Mouse (Mus musculus): ENCODE measurements around the gene Fam192a. TPM values are rescaled to one million over a fixed set of nuclear protein-coding genes. Genes with fewer than 3 reads are reported as not detected.

Fam192a gene
- polyA plus RNA-seq, 1 experiment from 2014 or later, result 57.1 TPM

DNA sequence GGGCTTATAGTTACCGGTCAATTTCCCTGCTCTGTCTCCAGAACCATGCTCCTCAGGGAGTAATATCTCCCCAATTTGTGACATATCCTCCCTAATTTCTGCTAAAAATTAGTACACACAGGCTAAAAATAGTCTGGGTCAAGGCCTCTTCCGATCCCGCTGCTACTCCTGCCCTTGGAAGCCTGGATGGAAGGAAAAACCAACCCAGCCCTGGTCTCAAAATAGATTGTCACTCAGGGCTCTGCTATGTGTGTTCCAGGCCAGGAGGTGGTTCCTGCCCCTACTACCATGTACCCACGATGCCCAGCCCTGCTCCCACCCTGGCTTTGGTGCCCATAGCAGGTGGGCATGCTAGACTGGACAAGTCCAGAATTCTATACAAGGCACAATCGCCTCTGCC is 51.8 kb downstream of the Fam192a start:
- Histone ChIP-seq H3K9ac (replicated peaks; ENCODE audit: low read depth, low read length) (no peak overlapping the region), H3K27ac (ENCODE audit: low read length) (no peak overlapping the region), H3K27me3 (ENCODE audit: control insufficient read depth, insufficient read depth, low read length) (no peaks in the 10 kb centered on the region), H3K9me3 (ENCODE audit: control insufficient read depth, low read depth, low read length) (no peaks in the 10 kb centered on the region), H3K4me2 (replicated peaks; ENCODE audit: low read depth, low read length) (no peak overlapping the region), H3K4me3 (ENCODE audit: low read depth, low read length) (no peak overlapping the region), H3K36me3 (ENCODE audit: control insufficient read depth, insufficient read depth, low read length) (no peaks in the 10 kb centered on the region), H3K4me1 (ENCODE audit: control insufficient read depth, insufficient read depth, low read length) (no peaks in the 10 kb centered on the region)
- 79% methylated on average over 5 of the region's 5 CpGs for WGBS
- ATAC-seq (ENCODE audit: insufficient number of reproducible peaks, insufficient read depth, low FRiP score, low read depth), result no peak

DNA sequence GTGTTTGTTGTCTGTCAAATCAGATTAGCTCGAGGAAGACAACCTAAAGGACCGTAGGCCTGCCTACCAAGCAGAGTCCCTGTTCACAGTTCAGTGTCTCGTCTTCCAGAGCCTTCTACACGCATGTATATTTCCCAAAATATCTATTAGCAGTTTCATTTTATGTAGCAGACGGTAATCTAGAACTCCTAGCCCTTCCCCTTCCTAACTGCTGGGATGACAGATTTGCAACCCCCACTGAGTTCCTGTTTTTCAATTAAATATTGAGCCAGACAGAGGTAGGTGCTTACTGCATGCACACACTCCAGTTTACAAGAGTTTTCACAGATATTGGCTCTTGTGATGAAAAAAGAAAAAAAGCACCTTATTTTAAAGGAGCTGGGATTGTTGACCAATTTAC is 52.3 kb downstream of the Fam192a start:
- no peak overlapping the region for H3K4me3 ChIP-seq (ENCODE audit: low read depth, low read length)
- no peak overlapping the region for H3K27ac ChIP-seq (ENCODE audit: low read length)
- H3K9ac ChIP-seq (replicated peaks; ENCODE audit: low read depth, low read length), result no peak overlapping the region
- no peaks in the 10 kb centered on the region for H3K4me1 ChIP-seq (ENCODE audit: control insufficient read depth, insufficient read depth, low read length)
- WGBS, result 61% methylated on average over 5 of the region's 5 CpGs
- H3K27me3 ChIP-seq (ENCODE audit: control insufficient read depth, insufficient read depth, low read length), result no peaks in the 10 kb centered on the region
- ATAC-seq (ENCODE audit: insufficient number of reproducible peaks, insufficient read depth, low FRiP score, low read depth), result no peak
- H3K4me2 ChIP-seq (replicated peaks; ENCODE audit: low read depth, low read length), result no peak overlapping the region
- H3K9me3 ChIP-seq (ENCODE audit: control insufficient read depth, low read depth, low read length), result no peaks in the 10 kb centered on the region
- H3K36me3 ChIP-seq (ENCODE audit: control insufficient read depth, insufficient read depth, low read length), result no peaks in the 10 kb centered on the region

DNA sequence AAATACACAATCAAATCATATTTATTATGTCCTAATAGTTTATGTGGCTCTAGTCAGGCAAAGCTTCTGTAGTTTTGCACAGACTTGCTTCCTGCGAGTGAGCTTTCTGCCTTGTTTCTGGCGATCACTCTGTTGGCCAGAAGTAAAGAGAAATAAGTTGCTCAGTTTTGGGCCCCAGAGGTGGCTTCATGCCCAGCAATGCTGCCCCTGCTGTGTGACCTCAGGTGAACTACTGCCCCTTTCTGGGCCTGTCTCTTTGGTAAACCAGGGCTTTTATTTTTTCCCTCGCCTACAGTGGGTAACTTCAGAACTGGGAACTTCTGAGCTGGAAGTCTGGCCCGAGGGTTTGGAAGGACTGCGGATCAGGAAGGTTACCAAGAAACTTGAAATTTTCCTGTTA is 52.8 kb downstream of the Fam192a start:
- Histone ChIP-seq H3K36me3 (ENCODE audit: control insufficient read depth, insufficient read depth, low read length) (no peaks in the 10 kb centered on the region), H3K4me3 (ENCODE audit: low read depth, low read length) (no peak overlapping the region), H3K9me3 (ENCODE audit: control insufficient read depth, low read depth, low read length) (no peaks in the 10 kb centered on the region), H3K4me1 (ENCODE audit: control insufficient read depth, insufficient read depth, low read length) (no peaks in the 10 kb centered on the region), H3K9ac (replicated peaks; ENCODE audit: low read depth, low read length) (no peak overlapping the region), H3K4me2 (replicated peaks; ENCODE audit: low read depth, low read length) (no peak overlapping the region), H3K27me3 (ENCODE audit: control insufficient read depth, insufficient read depth, low read length) (no peaks in the 10 kb centered on the region), H3K27ac (ENCODE audit: low read length) (no peak overlapping the region)
- no peak for ATAC-seq (ENCODE audit: insufficient number of reproducible peaks, insufficient read depth, low FRiP score, low read depth)
- 75% methylated on average over 5 of the region's 5 CpGs for WGBS

DNA sequence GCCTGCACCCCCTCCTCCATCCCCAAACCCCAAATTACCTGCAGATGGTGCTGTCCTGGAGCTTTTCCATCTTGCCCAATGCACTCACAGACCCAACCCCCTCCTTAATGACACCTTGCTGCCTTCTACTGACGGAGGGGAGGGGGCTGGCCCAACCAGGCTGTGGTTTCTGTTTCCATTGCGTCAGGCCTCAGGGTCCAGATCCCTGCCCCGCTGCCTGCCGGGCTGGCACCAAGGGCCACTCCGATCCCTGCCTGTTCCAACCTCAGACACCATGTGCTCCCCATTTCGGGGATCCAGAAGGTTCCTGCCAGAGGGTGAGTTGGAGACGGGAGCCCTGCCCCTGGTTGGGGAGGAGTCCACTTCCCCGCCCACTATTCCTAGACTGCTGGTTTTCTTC is 57.8 kb downstream of the Fam192a start:
- no peak overlapping the region for H3K4me2 ChIP-seq (replicated peaks; ENCODE audit: low read depth, low read length)
- no peak overlapping the region for H3K9ac ChIP-seq (replicated peaks; ENCODE audit: low read depth, low read length)
- no peak for ATAC-seq (ENCODE audit: insufficient number of reproducible peaks, insufficient read depth, low FRiP score, low read depth)
- whole genome bisulfite sequencing, result 58% methylated on average over 8 of the region's 8 CpGs
- H3K27ac ChIP-seq (ENCODE audit: low read length), result no peak overlapping the region
- H3K27me3 ChIP-seq (ENCODE audit: control insufficient read depth, insufficient read depth, low read length), result no peaks in the 10 kb centered on the region
- no peak overlapping the region for H3K4me3 ChIP-seq (ENCODE audit: low read depth, low read length)
- no peaks in the 10 kb centered on the region for H3K4me1 ChIP-seq (ENCODE audit: control insufficient read depth, insufficient read depth, low read length)
- H3K36me3 ChIP-seq (ENCODE audit: control insufficient read depth, insufficient read depth, low read length), result no peaks in the 10 kb centered on the region
- no peaks in the 10 kb centered on the region for H3K9me3 ChIP-seq (ENCODE audit: control insufficient read depth, low read depth, low read length)

DNA sequence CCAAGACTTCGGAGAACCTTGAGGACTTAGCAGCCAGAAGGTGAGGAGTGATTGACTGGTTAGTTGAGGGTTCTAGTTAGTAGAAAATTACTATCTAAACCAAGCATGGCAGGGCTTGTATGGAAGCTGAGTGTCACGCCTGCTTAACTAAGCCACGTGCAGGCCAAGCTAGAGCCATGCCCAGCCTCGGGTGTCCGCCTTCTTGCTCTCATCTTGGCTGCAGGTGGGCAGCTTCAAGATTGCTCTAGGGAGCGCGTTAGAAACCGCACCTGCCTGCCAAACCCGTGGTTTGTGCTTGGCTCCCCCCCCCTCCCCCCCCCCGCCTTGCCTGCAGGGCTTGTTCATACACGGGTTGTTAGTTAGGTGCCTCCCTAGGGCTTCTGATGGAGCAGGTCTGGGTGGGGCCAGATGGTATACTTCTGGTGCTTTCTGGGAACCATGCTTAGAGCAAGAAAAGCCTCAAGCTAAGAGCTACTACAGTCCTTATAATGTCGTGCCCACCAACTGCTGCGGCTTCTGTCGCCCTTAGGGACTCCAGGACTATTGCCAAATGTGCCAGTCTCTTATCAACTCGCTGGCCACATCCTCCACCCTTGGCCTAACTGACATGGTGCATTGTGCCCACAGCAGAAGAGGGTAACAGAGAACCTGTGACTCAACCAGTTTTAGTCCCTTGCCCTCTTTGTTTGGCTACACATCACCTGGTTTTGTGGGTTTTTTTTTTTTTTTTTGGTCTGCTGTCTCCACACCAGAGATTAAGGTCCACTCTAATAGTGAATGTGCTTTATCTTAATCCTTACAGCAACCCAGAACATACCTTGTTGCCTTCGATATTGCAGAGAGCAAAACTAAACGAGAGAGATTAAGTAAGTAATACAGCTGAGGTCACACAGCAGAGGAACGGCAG is 60.7 kb downstream of the Fam192a start:
- Histone ChIP-seq H3K36me3 (ENCODE audit: control insufficient read depth, insufficient read depth, low read length) (no peaks in the 10 kb centered on the region), H3K4me1 (ENCODE audit: control insufficient read depth, insufficient read depth, low read length) (no peaks in the 10 kb centered on the region), H3K9ac (replicated peaks; ENCODE audit: low read depth, low read length) (no peak overlapping the region), H3K4me2 (replicated peaks; ENCODE audit: low read depth, low read length) (no peak overlapping the region), H3K27me3 (ENCODE audit: control insufficient read depth, insufficient read depth, low read length) (no peaks in the 10 kb centered on the region), H3K9me3 (ENCODE audit: control insufficient read depth, low read depth, low read length) (no peaks in the 10 kb centered on the region), H3K27ac (ENCODE audit: low read length) (no peak overlapping the region), H3K4me3 (ENCODE audit: low read depth, low read length) (no peak overlapping the region)
- 71% methylated on average over 16 of the region's 18 CpGs for WGBS
- no peak for ATAC-seq (ENCODE audit: insufficient number of reproducible peaks, insufficient read depth, low FRiP score, low read depth)

DNA sequence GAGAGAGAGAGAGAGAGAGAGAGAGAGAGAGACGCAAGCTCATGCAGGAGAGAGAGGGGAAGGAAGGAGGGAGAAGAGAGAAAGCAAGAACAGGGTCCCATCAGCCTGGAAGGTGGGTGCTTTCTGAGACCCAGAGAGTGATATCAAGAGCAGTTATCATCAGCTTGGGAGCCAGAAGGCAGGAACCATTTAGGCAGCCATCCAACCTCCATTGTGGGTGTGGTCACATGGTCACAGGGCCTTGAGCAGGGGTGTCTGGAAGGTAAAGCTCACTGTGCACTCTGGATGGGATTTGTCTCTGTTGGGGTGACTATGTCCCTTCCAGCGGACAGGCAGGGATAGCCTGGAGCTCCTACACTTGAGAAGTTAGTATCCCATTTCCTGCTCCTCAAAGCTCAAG is 61.8 kb downstream of the Fam192a start:
- Histone ChIP-seq H3K9ac (replicated peaks; ENCODE audit: low read depth, low read length) (no peak overlapping the region), H3K36me3 (ENCODE audit: control insufficient read depth, insufficient read depth, low read length) (no peaks in the 10 kb centered on the region), H3K27ac (ENCODE audit: low read length) (no peak overlapping the region), H3K27me3 (ENCODE audit: control insufficient read depth, insufficient read depth, low read length) (no peaks in the 10 kb centered on the region), H3K4me3 (ENCODE audit: low read depth, low read length) (no peak overlapping the region), H3K4me2 (replicated peaks; ENCODE audit: low read depth, low read length) (no peak overlapping the region), H3K4me1 (ENCODE audit: control insufficient read depth, insufficient read depth, low read length) (no peaks in the 10 kb centered on the region), H3K9me3 (ENCODE audit: control insufficient read depth, low read depth, low read length) (no peaks in the 10 kb centered on the region)
- ATAC-seq (ENCODE audit: insufficient number of reproducible peaks, insufficient read depth, low FRiP score, low read depth), result no peak
- WGBS, result 83% methylated on average over 2 of the region's 2 CpGs

DNA sequence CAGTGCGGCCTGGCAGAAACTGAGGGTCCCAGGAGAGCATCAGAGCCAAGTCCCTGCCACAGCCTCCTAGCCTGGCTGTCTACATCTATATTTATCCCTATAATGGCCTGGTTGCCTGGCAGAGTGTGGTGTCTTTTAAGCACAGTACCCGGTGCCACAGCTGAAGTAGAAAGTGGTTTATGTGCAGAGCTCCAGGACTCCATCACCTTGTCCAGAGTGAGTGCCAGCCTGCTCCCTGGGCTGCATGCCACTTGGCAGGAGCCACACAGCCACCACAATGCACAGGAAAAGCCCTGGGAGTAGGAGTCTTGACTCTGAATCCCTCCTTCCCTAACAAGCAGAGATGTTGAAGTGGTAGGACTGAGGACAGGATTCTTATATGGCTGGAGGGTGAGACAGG is 64.3 kb downstream of the Fam192a start:
- WGBS, result 96% methylated on average over 2 of the region's 2 CpGs
- no peaks in the 10 kb centered on the region for H3K36me3 ChIP-seq (ENCODE audit: control insufficient read depth, insufficient read depth, low read length)

DNA sequence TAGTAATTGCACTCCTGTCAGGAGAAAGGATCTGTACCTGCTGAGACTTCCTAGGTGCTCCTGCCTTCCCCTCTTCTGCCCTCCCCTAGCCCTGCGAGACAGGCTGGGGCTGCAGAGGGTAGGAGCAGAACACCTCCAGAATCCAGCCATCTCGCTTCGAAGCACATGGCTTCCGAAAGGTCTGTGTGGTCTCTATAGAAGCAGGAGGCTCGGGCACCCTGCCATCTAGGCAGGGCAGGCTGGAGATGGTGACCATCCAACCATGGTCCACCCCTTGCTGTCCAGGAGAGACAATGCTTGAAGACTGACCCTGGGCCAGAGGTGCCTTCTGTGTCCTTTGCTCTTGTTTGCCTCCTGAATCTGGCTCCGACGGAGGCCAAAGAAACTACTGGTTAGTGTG is 66.2 kb downstream of the Fam192a start:
- Histone ChIP-seq H3K27ac (ENCODE audit: low read length) (no peak overlapping the region), H3K4me2 (replicated peaks; ENCODE audit: low read depth, low read length) (no peak overlapping the region), H3K4me3 (ENCODE audit: low read depth, low read length) (no peak overlapping the region), H3K9ac (replicated peaks; ENCODE audit: low read depth, low read length) (no peak overlapping the region), H3K27me3 (ENCODE audit: control insufficient read depth, insufficient read depth, low read length) (peaks cover 6% of the 10 kb centered on the region; the same call in 1 of the 2 replicates), H3K36me3 (ENCODE audit: control insufficient read depth, insufficient read depth, low read length) (no peaks in the 10 kb centered on the region), H3K9me3 (ENCODE audit: control insufficient read depth, low read depth, low read length) (no peaks in the 10 kb centered on the region), H3K4me1 (ENCODE audit: control insufficient read depth, insufficient read depth, low read length) (no peaks in the 10 kb centered on the region)
- no peak for ATAC-seq (ENCODE audit: insufficient number of reproducible peaks, insufficient read depth, low FRiP score, low read depth)
- 84% methylated on average over 7 of the region's 7 CpGs for WGBS

More for the DNA sequence above, 64.3 kb downstream of the Fam192a start:
- Histone ChIP-seq H3K27ac (ENCODE audit: low read length) (no peak overlapping the region), H3K27me3 (ENCODE audit: control insufficient read depth, insufficient read depth, low read length) (peaks cover 6% of the 10 kb centered on the region; the same call in 1 of the 2 replicates), H3K4me3 (ENCODE audit: low read depth, low read length) (no peak overlapping the region), H3K4me1 (ENCODE audit: control insufficient read depth, insufficient read depth, low read length) (no peaks in the 10 kb centered on the region), H3K4me2 (replicated peaks; ENCODE audit: low read depth, low read length) (no peak overlapping the region), H3K9me3 (ENCODE audit: control insufficient read depth, low read depth, low read length) (no peaks in the 10 kb centered on the region), H3K9ac (replicated peaks; ENCODE audit: low read depth, low read length) (no peak overlapping the region)
- ATAC-seq (ENCODE audit: insufficient number of reproducible peaks, insufficient read depth, low FRiP score, low read depth), result no peak

DNA sequence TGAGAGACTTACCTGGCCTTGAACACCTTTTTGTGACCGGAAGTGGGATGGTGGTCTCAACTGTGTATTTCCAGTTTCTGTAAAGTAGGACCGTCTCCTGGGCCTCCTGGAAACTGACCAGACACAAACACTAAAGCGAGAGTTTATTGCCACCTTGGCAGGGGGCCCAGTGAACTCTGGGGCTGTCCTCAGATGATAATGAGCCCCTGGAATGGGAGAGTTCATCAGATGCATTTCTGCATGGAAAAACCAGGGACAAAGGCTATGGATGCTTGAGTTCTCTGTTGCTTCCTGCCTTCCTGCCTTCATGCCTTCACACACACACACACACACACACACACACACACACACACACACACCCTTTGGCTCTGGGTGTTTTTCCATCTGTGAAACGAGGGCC is 67.2 kb downstream of the Fam192a start:
- Histone ChIP-seq H3K4me2 (replicated peaks; ENCODE audit: low read depth, low read length) (no peak overlapping the region), H3K27me3 (ENCODE audit: control insufficient read depth, insufficient read depth, low read length) (peaks cover 6% of the 10 kb centered on the region; the same call in 1 of the 2 replicates), H3K36me3 (ENCODE audit: control insufficient read depth, insufficient read depth, low read length) (no peaks in the 10 kb centered on the region), H3K27ac (ENCODE audit: low read length) (no peak overlapping the region), H3K4me1 (ENCODE audit: control insufficient read depth, insufficient read depth, low read length) (no peaks in the 10 kb centered on the region), H3K9me3 (ENCODE audit: control insufficient read depth, low read depth, low read length) (no peaks in the 10 kb centered on the region), H3K4me3 (ENCODE audit: low read depth, low read length) (no peak overlapping the region), H3K9ac (replicated peaks; ENCODE audit: low read depth, low read length) (no peak overlapping the region)
- WGBS, result 59% methylated on average over 4 of the region's 4 CpGs
- ATAC-seq (ENCODE audit: insufficient number of reproducible peaks, insufficient read depth, low FRiP score, low read depth), result no peak

All from stomach, embryonic 14.5 days (tissue).